Mouse (Mus musculus): ENCODE results near the gene 4933402J07Rik.

DNA sequence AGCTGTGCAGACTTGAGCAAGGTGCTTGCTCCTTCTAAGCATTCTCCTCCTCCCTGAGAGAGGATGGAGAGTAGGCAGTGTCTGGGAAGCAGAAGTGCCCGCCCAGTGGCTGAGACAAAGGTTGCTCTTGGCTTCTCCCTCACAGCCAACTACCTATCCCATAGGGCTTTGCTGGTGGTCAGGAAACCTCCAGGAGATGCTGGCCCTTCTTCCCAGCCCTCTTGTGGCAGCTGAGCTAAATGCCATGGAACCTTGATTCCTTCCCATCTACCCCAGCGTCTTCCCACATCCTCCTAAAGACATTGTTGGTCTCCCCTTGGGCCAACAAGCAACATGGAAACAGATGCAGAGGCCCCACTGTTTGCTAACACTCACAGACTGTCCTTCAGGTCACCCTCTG is 28.8 kb upstream of the 4933402J07Rik start:
- TF ChIP-seq CTCF (IDR thresholded peaks at IDR 0.05; ENCODE audit: low read depth, low read length), result no peak
- no peak for TF ChIP-seq POLR2A (IDR thresholded peaks at IDR 0.05; ENCODE audit: borderline replicate concordance, low read depth, low read length)
